Mouse (Mus musculus): ENCODE data around the gene LTO1. TPM values are rescaled to one million over a fixed set of nuclear protein-coding genes. Genes with fewer than 3 reads are reported as not detected.

The LTO1 gene
- polyA plus RNA-seq, 1 experiment from 2014 or later, result 24.2 TPM

GRCm38 (mm10) chr7:144979814-144980213 is 64.9 kb downstream of the LTO1 start:
- no peak for ATAC-seq (ENCODE audit: insufficient read depth, low FRiP score, low read depth)
- Histone ChIP-seq H3K9ac (no peak overlapping the region), H3K36me3 (no peaks in the 10 kb centered on the region), H3K9me3 (no peaks in the 10 kb centered on the region), H3K4me2 (no peak overlapping the region), H3K4me1 (no peaks in the 10 kb centered on the region), H3K27me3 (replicated peaks) (no peaks in the 10 kb centered on the region), H3K27ac (no peak overlapping the region), H3K4me3 (replicated peaks) (no peak overlapping the region)
- 63% methylated on average over 5 of the region's 5 CpGs for WGBS

Other genes with a start within 250 kb of the LTO1 start
- 47.6 and 48.8 TPM in 2 replicates for gene Ano1, start 163.1 kb upstream of the LTO1 start, polyA plus RNA-seq (2015; fragmentation: Nextera tagmentation; extraction: Ambion mirVana)
- gene Fgf3, start 77.0 kb upstream of the LTO1 start, polyA plus RNA-seq (2015; fragmentation: Nextera tagmentation; extraction: Ambion mirVana), result not detected in 2 replicates
- not detected in 2 replicates for gene Fgf4, start 67.7 kb upstream of the LTO1 start, polyA plus RNA-seq (2015; fragmentation: Nextera tagmentation; extraction: Ambion mirVana)
- gene Fgf15, start 18.6 kb upstream of the LTO1 start, polyA plus RNA-seq (2015; fragmentation: Nextera tagmentation; extraction: Ambion mirVana), result 0.09 and 0.21 TPM in 2 replicates
- gene Ccnd1, start 24.8 kb downstream of the LTO1 start, polyA plus RNA-seq (2015; fragmentation: Nextera tagmentation; extraction: Ambion mirVana), result 62.3 and 76.9 TPM in 2 replicates